Mouse (Mus musculus) heart, embryonic 16.5 days (tissue): Measurements from ENCODE around the gene Limk2. TPM values are rescaled to one million over a fixed set of nuclear protein-coding genes. Genes with fewer than 3 reads are reported as not detected.

Experiments
- ATAC-seq: fragments of 200-750 bp; cut with Nextera tagmentation; replicated peaks from 2 replicates; pipeline ENCODE4 v1.8.0; 2017; ENCODE audit warnings: moderate number of reproducible peaks; ENCODE audit not compliant: insufficient read depth, low FRiP score; ENCODE audit errors: extremely low read depth
- H3K27ac ChIP-seq: fragments of 300-500 bp; sonication (generic); 2 replicates; pipeline ENCODE4 v1.5.1; 2014; ENCODE audit warnings: mild to moderate bottlenecking, low read length, control low read depth, moderate library complexity
- H3K27me3 ChIP-seq: fragments of 300-500 bp; sonication (generic); 2 replicates; pipeline ENCODE4 v1.6.1; 2014; ENCODE audit warnings: low read length, mixed read lengths; ENCODE audit not compliant: control insufficient read depth, insufficient read depth
- H3K36me3 ChIP-seq: fragments of 300-500 bp; sonication (generic); 2 replicates; pipeline ENCODE4 v1.6.1; 2014; ENCODE audit not compliant: control insufficient read depth, insufficient read depth
- H3K4me1 ChIP-seq: fragments of 300-500 bp; sonication (generic); 2 replicates; pipeline ENCODE4 v1.6.1; 2014; ENCODE audit warnings: low read length, mixed read lengths; ENCODE audit not compliant: control insufficient read depth, insufficient read depth
- H3K4me2 ChIP-seq: fragments of 300-500 bp; sonication (generic); 2 replicates; pipeline ENCODE4 v1.6.1; 2014; ENCODE audit warnings: low read depth, mild to moderate bottlenecking, control low read depth, low read length
- H3K4me3 ChIP-seq: fragments of 300-500 bp; sonication (generic); 2 replicates; pipeline ENCODE4 v1.5.1; 2014; ENCODE audit warnings: mild to moderate bottlenecking, control low read depth, low read length
- H3K9ac ChIP-seq: fragments of 300-500 bp; sonication (generic); 2 replicates; pipeline ENCODE4 v1.6.1; 2014; ENCODE audit warnings: low read length, control low read depth
- H3K9me3 ChIP-seq: fragments of 300-500 bp; sonication (generic); replicated peaks from 2 replicates; pipeline ENCODE4 v1.6.1; 2016; ENCODE audit warnings: low read length; ENCODE audit not compliant: control insufficient read depth
- WGBS: fragments of 180-500 bp; shearing (Covaris S2); extraction: QIAGEN DNeasy Blood & Tissue Kit; methylation state at CpG from one replicate; pipeline ENCODE4 v1.1.7; 2014; 5-methylcytosine and 5-hydroxymethylcytosine counted together
- polyA plus RNA-seq: library from polyadenylated mRNA; unstranded; fragments of >200 nt; fragmentation: Nextera tagmentation; extraction: Ambion mirVana; gene quantifications from 2 replicates; pipeline ENCODE4 v1.2.1, GENCODE M21; 2015

The Limk2 gene
- polyA plus RNA-seq, 1 experiment from 2014 or later: 47.1 TPM

DNA sequence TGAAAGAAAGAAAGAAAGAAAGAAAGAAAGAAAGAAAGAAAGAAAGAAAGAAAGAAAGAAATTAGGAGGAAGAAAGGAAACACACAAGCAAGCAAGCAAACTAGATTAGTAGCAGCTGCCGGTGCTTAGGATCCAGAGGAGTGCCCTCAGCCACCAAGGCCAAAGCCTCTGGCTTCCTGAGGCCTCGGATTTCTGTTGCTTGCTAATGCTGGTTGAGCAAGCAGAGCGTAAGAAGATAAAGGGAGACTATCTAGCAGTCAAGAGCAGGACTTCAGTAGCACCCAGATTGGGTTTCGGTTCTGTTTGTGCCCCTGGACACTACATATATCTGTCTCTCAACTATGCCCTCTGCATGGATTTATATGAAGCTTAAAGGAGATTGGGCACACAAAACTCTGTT, 13.3 kb upstream of the Limk2 start:
- Histone ChIP-seq H3K4me3 (no peak overlapping the region), H3K4me1 (no peaks in the 10 kb centered on the region), H3K27ac (no peak overlapping the region), H3K9me3 (peaks cover 2% of the 10 kb centered on the region; the same call in 1 of the 2 replicates), H3K27me3 (no peaks in the 10 kb centered on the region), H3K36me3 (peaks cover 46% of the 10 kb centered on the region), H3K9ac (no peak overlapping the region), H3K4me2 (no peak overlapping the region)
- WGBS: 74% methylated on average over 4 of the region's 4 CpGs
- ATAC-seq: no peak

- Histone ChIP-seq H3K27me3 (no peaks in the 10 kb centered on the region), H3K4me1 (no peaks in the 10 kb centered on the region), H3K27ac (peak overlapping the region; percentile 78), H3K4me2 (no peak overlapping the region), H3K36me3 (peaks cover 41% of the 10 kb centered on the region), H3K4me3 (no peak overlapping the region), H3K9ac (no peak overlapping the region), H3K9me3 (peaks cover 2% of the 10 kb centered on the region; the same call in 1 of the 2 replicates)
- ATAC-seq: no peak
- 55% methylated on average over 4 of the region's 4 CpGs for WGBS
Observed at GRCm38 (mm10) chr11:3418741-3419140, 9.8 kb upstream of the Limk2 start.

- Histone ChIP-seq H3K4me3 (no peak overlapping the region), H3K4me1 (no peaks in the 10 kb centered on the region), H3K4me2 (no peak overlapping the region), H3K9me3 (no peaks in the 10 kb centered on the region), H3K36me3 (peaks cover 35% of the 10 kb centered on the region), H3K27ac (0 out of 2 replicates have a peak overlapping the region, but pooled peaks have one; percentile 23), H3K9ac (no peak overlapping the region), H3K27me3 (no peaks in the 10 kb centered on the region)
- no peak; the same call in 1 of the 2 replicates for ATAC-seq
- WGBS: 71% methylated on average over 6 of the region's 6 CpGs
Observed at GRCm38 (mm10) chr11:3417795-3418194, 8.8 kb upstream of the Limk2 start.

DNA sequence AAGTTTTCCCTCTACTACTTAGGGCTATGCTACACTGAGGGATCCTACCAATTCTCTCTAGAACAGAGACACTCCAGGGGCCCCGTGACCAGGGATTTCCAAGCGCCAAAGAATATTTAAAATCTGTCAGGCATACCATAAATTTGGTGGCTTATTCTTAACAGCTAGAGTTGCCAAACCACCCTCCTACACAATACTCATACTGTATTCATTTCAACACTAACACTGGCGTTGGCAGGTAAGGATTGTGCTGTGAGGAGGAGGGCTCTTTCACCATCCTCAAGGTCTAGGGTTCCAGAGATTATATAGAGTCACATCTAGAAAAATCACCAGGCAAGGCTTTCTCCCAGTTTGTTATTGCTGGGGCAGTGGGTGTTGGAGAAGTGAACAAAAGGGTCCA, 7.4 kb upstream of the Limk2 start:
- no peak overlapping the region for H3K4me2 ChIP-seq
- no peak for ATAC-seq
- H3K4me1 ChIP-seq: no peaks in the 10 kb centered on the region
- H3K36me3 ChIP-seq: peaks cover 35% of the 10 kb centered on the region
- H3K9me3 ChIP-seq: no peaks in the 10 kb centered on the region
- WGBS: 91% methylated on average over 3 of the region's 3 CpGs
- no peaks in the 10 kb centered on the region for H3K27me3 ChIP-seq
- no peak overlapping the region for H3K9ac ChIP-seq
- no peak overlapping the region for H3K27ac ChIP-seq
- H3K4me3 ChIP-seq: no peak overlapping the region

DNA sequence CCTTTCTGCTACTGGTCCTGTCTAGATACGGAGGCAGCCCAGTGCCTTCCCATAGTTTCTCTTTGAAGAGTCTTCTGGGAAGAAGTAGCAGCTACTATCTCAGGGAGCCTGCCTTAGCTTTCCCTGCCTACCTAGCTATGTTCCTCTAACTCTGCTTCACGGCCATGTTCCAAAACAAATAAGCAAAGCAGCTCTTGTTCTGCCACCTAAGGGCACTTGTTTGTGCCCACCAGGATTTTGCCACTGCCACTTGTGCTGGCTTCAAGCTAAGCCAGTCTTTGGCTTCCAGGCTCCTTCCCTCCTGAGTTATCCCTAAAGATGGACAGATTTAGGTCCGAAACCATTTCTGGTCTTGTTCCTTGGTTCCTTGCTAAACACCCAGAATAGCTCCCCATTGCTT, 3.1 kb upstream of the Limk2 start:
- H3K4me1 ChIP-seq: peaks cover 12% of the 10 kb centered on the region
- no peak overlapping the region for H3K4me2 ChIP-seq
- WGBS: 84% methylated on average over 3 of the region's 3 CpGs
- no peak overlapping the region for H3K27ac ChIP-seq
- H3K4me3 ChIP-seq: no peak overlapping the region
- H3K36me3 ChIP-seq: peaks cover 13% of the 10 kb centered on the region
- H3K9me3 ChIP-seq: no peaks in the 10 kb centered on the region
- H3K27me3 ChIP-seq: no peaks in the 10 kb centered on the region
- H3K9ac ChIP-seq: no peak overlapping the region
- no peak for ATAC-seq

GRCm38 (mm10) chr11:3408131-3408996, 625 bp downstream of the Limk2 start:
- H3K27me3 ChIP-seq: no peaks in the 10 kb centered on the region
- peak overlapping the region; percentile 77 for H3K27ac ChIP-seq
- WGBS: 5% methylated on average over 34 of the region's 34 CpGs
- 0 out of 2 replicates have a peak, but pooled peaks have one; percentile 2 for ATAC-seq
- H3K9me3 ChIP-seq: no peaks in the 10 kb centered on the region
- H3K4me2 ChIP-seq: peak overlapping the region; percentile 82
- H3K36me3 ChIP-seq: no peaks in the 10 kb centered on the region
- H3K4me1 ChIP-seq: peaks cover 12% of the 10 kb centered on the region
- peak overlapping the region; percentile 87 for H3K4me3 ChIP-seq
- H3K9ac ChIP-seq: peak overlapping the region; percentile 88

GRCm38 (mm10) chr11:3404287-3405047, 4.5 kb downstream of the Limk2 start:
- Histone ChIP-seq H3K9ac (no peak overlapping the region), H3K36me3 (no peaks in the 10 kb centered on the region), H3K4me3 (no peak overlapping the region), H3K27ac (no peak overlapping the region), H3K4me2 (no peak overlapping the region), H3K27me3 (no peaks in the 10 kb centered on the region), H3K9me3 (no peaks in the 10 kb centered on the region), H3K4me1 (peaks cover 10% of the 10 kb centered on the region)
- ATAC-seq: no peak
- WGBS: 71% methylated on average over 7 of the region's 7 CpGs

DNA sequence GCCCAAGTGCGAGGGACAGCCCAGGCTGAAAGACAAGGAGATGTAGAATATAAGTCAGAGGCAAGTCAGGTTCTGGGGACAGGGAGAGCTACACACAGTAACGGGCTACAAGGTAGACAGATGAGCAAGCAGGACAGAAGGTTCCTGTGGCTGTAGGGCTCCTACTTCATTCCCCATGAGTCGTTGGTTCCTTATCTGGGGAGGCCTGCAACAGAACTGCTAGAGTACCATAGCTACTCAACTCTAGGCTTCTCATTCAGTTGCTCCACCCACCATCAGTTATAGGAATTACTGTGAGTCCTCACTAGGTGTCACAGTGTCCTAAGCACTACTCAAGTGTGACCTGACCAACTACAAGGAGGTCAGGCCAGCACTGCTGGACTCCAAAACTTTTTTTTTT, 6.0 kb downstream of the Limk2 start:
- Histone ChIP-seq H3K4me3 (no peak overlapping the region), H3K27me3 (no peaks in the 10 kb centered on the region), H3K9me3 (no peaks in the 10 kb centered on the region), H3K27ac (no peak overlapping the region), H3K9ac (no peak overlapping the region), H3K4me2 (no peak overlapping the region), H3K36me3 (no peaks in the 10 kb centered on the region), H3K4me1 (peaks cover 5% of the 10 kb centered on the region; the same call in 1 of the 2 replicates)
- 66% methylated on average over 3 of the region's 3 CpGs for WGBS
- no peak for ATAC-seq

- 89% methylated on average over 1 of the region's 1 CpGs for WGBS
- Histone ChIP-seq H3K36me3 (no peaks in the 10 kb centered on the region), H3K9ac (no peak overlapping the region), H3K9me3 (no peaks in the 10 kb centered on the region), H3K4me2 (no peak overlapping the region), H3K27ac (no peak overlapping the region), H3K27me3 (no peaks in the 10 kb centered on the region), H3K4me1 (no peaks in the 10 kb centered on the region), H3K4me3 (no peak overlapping the region)
- ATAC-seq: no peak
Observed at GRCm38 (mm10) chr11:3398318-3398717, 10.7 kb downstream of the Limk2 start.
